Mouse (Mus musculus): ENCODE measurements around the gene Grik3.

The Grik3 gene

DNA sequence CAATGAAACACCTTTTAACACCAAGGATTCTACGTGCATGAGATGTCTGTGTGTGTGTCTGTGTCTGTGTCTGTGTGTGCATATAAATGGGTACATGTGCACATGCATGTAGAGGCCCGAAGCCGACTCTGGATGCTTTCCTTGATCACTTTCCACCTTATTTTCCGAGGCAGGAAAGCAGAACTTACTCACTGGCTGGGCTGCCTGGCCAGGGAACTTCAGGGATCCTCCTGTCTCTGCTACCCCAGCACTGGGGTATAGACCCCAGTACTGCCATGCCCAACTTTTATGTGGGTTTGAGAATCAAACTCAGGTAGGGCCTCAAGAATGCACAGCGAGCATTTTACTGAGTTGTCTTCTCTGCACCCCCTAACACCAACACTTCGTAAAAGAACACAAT lies 240.3 kb downstream of the Grik3 start:
- no peak for DNase-seq

DNA sequence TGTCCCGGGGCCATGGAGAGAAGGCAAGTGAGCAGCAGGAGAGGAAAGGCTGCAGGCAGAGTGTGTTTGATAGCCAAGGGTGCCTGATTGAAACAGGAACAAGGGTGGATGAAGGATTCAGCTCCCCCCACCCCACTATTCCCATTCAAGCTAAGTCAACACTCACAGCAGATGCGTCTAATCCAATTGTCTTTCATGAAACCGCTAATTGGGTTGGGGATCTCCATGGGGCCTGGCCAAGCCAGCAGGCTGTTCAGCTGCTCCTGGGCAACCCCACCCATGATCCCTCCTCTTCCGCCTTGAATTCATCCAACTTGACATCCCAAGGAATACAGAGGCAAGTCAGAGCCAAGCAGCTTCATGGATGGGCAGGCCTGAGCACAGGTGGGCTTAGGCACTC lies 246.3 kb downstream of the Grik3 start:
- DNase-seq = no peak

DNA sequence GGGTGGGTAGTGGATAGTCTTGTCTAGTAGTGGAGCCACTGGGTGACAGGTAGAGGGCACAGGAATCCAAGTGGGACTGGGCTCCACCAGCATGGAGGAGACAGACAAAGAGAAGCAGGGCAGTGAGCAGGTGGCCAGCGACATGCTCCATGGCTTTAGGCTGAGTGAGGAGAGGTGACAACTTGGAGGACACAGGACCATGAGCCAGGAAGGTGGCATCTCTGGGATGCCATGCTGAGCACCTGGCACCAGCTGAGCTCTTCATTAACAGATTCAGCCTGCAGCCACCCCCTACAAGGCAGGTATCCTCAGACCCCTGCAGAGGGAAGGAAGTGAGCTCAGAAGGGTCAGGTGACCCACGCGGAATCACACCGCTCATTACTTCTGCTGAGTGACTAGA lies 248.3 kb downstream of the Grik3 start:
- no peak for DNase-seq

DNA sequence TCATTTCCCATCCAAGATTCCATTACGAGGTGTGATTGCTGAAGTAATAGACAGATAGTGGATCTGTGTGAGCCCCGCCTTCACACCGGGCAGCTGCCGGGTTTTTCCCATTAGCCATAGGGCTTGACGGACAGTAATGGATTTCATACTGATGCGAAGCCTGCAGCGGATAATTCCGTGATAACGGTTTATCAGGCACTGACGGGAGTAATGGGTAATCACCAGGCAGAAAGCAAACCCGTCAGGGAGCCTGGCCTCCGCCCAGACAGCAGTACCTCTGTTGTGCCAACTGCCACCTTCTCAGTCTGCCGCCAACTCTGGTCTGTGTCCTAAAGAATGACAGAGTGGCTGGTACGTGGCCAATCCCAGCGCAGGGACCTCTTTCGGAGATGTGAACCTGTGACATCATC lies 251.7 kb downstream of the Grik3 start:
- DNase-seq = no peak

DNA sequence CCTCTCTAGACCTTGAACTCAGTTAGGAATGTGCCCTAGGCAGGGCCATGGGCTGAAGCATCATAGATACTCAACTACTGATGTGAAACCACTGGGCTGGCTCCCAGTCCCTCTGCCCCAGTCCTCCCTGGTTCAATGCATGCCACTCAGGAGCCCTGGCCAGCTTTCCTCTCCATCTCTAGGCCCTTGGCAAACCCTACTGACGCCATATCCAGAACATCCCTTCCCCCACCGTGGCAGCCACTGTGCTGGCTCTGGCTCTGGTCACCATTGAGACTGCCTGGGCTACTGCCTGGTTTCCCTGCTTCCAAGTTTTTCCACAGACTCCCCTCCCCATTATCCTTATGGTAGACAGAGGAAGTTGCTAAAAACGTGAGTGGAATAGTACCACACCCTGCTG lies 255.4 kb downstream of the Grik3 start:
- no peak for DNase-seq

DNA sequence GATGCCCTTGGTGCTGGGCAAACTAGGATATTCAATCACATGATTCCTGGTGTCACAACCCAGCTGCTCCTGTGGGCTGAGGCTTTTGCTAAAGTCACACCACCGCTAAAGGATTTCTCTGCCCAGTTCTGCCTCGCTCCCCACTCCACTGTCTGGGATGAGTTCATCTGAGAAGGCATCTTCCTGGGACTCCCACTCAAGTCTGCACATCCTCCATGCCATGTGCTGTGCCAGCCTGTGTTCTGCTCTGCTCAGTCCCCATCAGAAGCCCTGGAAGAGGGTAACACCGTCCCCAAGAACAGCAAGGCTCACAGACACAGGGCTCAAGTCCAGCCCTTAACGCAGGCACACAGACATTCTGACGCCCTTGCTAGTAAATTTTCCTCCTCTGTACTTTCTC lies 265.9 kb downstream of the Grik3 start:
- no peak for DNase-seq

DNA sequence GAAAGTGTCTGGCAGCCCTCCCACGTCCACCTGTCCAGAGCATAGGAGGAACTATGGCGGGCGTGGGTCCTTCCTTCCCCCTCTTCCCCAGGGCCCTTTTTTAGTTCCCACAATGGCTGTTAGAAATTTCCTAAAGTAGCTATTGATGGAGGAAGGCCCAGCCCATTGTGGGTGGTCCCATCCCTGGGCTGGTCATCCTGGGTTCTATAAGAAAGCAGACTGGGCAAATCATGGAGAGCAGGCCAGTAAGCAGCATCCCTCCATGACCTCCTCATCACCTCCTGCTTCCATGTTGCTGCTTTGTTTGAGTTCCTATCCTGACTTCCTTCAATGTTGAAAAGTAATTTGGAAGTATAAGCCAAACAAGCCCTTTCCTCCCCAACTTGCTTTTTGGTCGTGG lies 269.8 kb downstream of the Grik3 start:
- no peak for DNase-seq

DNA sequence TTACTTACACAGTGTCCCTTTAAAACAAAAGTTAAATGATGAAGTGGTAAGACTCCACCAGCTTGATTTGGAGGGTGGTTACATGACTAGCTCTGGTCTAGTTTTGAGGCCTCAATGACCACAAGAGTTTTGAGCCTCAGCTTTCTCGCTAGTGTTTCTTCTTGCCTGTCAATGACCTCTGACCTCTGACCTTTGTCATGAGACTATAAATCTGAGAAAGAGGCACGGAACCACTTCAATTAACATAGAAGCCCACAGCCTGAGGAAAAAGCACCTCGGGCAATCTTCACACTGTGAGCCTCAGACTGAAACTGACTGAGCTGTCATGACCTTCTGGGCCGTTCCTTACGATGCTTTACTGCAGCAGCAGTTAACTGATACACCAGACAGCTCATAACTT lies 272.6 kb downstream of the Grik3 start:
- DNase-seq = no peak
